Mouse (Mus musculus): ENCODE results near the gene Hoxa7.

DNA sequence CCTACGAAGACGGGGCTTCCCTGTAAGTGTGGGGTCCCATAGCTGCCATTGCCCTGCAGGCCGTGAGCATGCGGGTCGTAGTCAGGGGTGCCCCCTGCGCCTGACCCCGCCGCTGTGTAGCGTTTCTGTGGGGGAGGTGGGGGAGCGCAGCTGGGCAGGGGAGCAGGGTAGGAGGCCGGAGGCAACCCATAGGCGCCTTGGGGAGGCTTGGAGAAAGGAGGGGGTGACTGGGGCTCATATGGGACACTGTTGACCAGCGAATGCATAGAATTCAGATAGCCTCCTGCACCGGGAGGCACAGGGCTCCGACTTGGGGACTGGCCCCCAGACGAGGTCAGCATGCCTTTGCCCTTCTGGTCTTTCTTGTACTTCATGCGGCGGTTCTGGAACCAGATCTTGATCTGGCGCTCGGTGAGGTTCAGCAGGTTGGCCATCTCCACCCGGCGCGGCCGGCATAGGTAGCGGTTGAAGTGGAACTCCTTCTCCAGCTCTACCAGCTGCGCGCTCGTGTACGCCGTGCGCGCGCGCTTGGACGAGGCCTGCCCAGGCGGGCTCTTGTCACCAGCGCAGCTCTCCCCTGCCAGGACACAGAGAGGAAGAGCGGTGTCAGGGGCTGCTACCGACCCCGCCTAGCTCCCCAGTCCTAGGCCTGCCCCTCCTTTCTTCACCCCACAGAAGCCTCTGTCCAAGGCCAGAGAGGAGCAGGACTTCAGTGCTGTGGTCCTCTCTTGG lies 51.3 kb downstream of the Hoxa7 start:
- TF ChIP-seq CTCF (IDR thresholded peaks at IDR 0.05; ENCODE audit: borderline replicate concordance, extremely low read depth, insufficient read depth, insufficient read length) (no peak), POLR2A (IDR thresholded peaks at IDR 0.05; ENCODE audit: borderline replicate concordance, extremely low read depth, insufficient read depth, insufficient read length, poor library complexity, severe bottlenecking) (no peak)
